In genomic region chr4:130295047-130295745, GRCm38 (mm10) we compare ENCODE assay signal across 9 mouse cellular contexts. TPM values are rescaled to one million over a fixed set of nuclear protein-coding genes. Genes with fewer than 3 reads are reported as not detected.
A peak's percentile ranks its signal among the peaks of the same experiment; 100 is the strongest.
DNase-seq lines count a peak whose midpoint lies in the region; ATAC-seq lines count a peak whose summit lies in the region.
"Had no signal": no experiment of that assay in that cellular context is flagged by ENCODE, and none has a peak within 500 bp of the region (broad histone marks: within the 10 kb centered on the region; RNA-seq: fewer than 3 reads in every experiment).

No protein-coding gene starts in this region.

- peaks cover 32% of the 10 kb centered on the region for H3K27me3 ChIP-seq in megakaryocyte, embryonic 14.5 days (replicated peaks)
- peaks cover 6% of the 10 kb centered on the region; the same call in 1 of the 2 replicates for H3K27me3 ChIP-seq in erythroblast, embryonic 14.5 days (ENCODE audit: control insufficient read depth)
- peaks cover 10% of the 10 kb centered on the region for H3K27me3 ChIP-seq in liver, embryonic 13.5 days

- H3K9me3 ChIP-seq in megakaryocyte, embryonic 14.5 days: no peaks in the 10 kb centered on the region
- H3K9me3 ChIP-seq in erythroblast, embryonic 14.5 days (ENCODE audit: control insufficient read depth, low read length): no peaks in the 10 kb centered on the region
- no peaks in the 10 kb centered on the region for H3K9me3 ChIP-seq in liver, embryonic 13.5 days (replicated peaks)

- peak overlapping the region; percentile 73 for H3K4me2 ChIP-seq in liver, embryonic 13.5 days

- H3K4me1 ChIP-seq in megakaryocyte, embryonic 14.5 days: peaks cover 32% of the 10 kb centered on the region
- peaks cover 76% of the 10 kb centered on the region for H3K4me1 ChIP-seq in erythroblast, embryonic 14.5 days (ENCODE audit: control insufficient read depth)
- H3K4me1 ChIP-seq in liver, embryonic 13.5 days (replicated peaks): peaks cover 64% of the 10 kb centered on the region

- H3K36me3 ChIP-seq in megakaryocyte, embryonic 14.5 days (replicated peaks; ENCODE audit: low read length): no peaks in the 10 kb centered on the region
- H3K36me3 ChIP-seq in erythroblast, embryonic 14.5 days (ENCODE audit: control insufficient read depth): no peaks in the 10 kb centered on the region; the same call in 1 of the 2 replicates
- no peaks in the 10 kb centered on the region for H3K36me3 ChIP-seq in liver, embryonic 13.5 days

- peak; percentile 79 for DNase-seq in liver, embryonic 13.5 days
- DNase-seq in spleen, postnatal 4 days (ENCODE audit: low spot score in 2 of 2): peak; percentile 85 to 87
- no peak for DNase-seq in cerebellum, adult 11 months

- peak overlapping the region; percentile 75 for H3K9ac ChIP-seq in liver, embryonic 13.5 days

- 41% methylated on average over 23 of the region's 23 CpGs for WGBS in liver, embryonic 13.5 days (ENCODE audit: insufficient replicate concordance)

- ATAC-seq in megakaryocyte, adult 5-6 weeks (ENCODE audit: poor library complexity, severe bottlenecking): no peak
- ATAC-seq in liver, embryonic 13.5 days (ENCODE audit: low read depth): peak; percentile 41
- no peak for ATAC-seq in activated CD4-positive, CD25-positive, alpha-beta regulatory T cell, adult 4 months
- ATAC-seq: forebrain, embryonic 16.5 days had no signal

- peak overlapping the region; percentile 2 for H3K4me3 ChIP-seq in megakaryocyte, embryonic 14.5 days (replicated peaks)
- H3K4me3 ChIP-seq in erythroblast, embryonic 14.5 days (replicated peaks): peak overlapping the region; percentile 62
- peak overlapping the region; percentile 44 for H3K4me3 ChIP-seq in liver, embryonic 13.5 days (replicated peaks)

- H3K27ac ChIP-seq in liver, embryonic 13.5 days: peak overlapping the region; percentile 97

RNA-seq across cellular contexts. Expression of gene Fabp3, which starts 13.2 kb away (rescaled TPM):
- polyA plus RNA-seq in megakaryocyte, embryonic 14.5 days (2012; ENCODE audit: insufficient read depth, low replicate concordance): 0.88 TPM in 1 of 2 replicates, not detected in the other
- not detected in 2 replicates for total RNA-seq in megakaryocyte, adult 5-6 weeks (2015)
- 0.28 and 0.33 TPM in 2 replicates for total RNA-seq in megakaryocyte, adult 5-6 weeks (2017)
- polyA plus RNA-seq in erythroblast, embryonic 14.5 days (2012): not detected in 2 replicates
- 1.5 and 2.8 TPM in 2 replicates for polyA plus RNA-seq in liver, embryonic 13.5 days (2015; fragmentation: Nextera tagmentation; extraction: Ambion mirVana)
- under 1 TPM in 1 of 2 experiments, not detected in 1; 0.42 TPM for polyA plus RNA-seq in activated CD4-positive, CD25-positive, alpha-beta regulatory T cell, adult 4 months (2017; shearing (Covaris generic))

RNA-seq across cellular contexts. Expression of gene Gm10570, which starts 13.3 kb away (rescaled TPM):
- 1.5 TPM in 1 of 2 replicates, not detected in the other for polyA plus RNA-seq in megakaryocyte, embryonic 14.5 days (2012; ENCODE audit: insufficient read depth, low replicate concordance)
- total RNA-seq in megakaryocyte, adult 5-6 weeks (2015): not detected in 2 replicates
- not detected in 2 replicates for total RNA-seq in megakaryocyte, adult 5-6 weeks (2017)
- not detected in 2 replicates for polyA plus RNA-seq in erythroblast, embryonic 14.5 days (2012)
- not detected in 2 replicates for polyA plus RNA-seq in liver, embryonic 13.5 days (2015; fragmentation: Nextera tagmentation; extraction: Ambion mirVana)
- not detected for polyA plus RNA-seq in activated CD4-positive, CD25-positive, alpha-beta regulatory T cell, adult 4 months (2017; shearing (Covaris generic))
- total RNA-seq: left cerebral cortex, postnatal 14 days had no signal

RNA-seq across cellular contexts. Expression of gene Serinc2, which starts 16.2 kb away (rescaled TPM):
- polyA plus RNA-seq in megakaryocyte, embryonic 14.5 days (2012; ENCODE audit: insufficient read depth, low replicate concordance): 0.39 TPM in 1 of 2 replicates, not detected in the other
- 0.16 and 0.27 TPM in 2 replicates for total RNA-seq in megakaryocyte, adult 5-6 weeks (2015)
- not detected in 2 replicates for total RNA-seq in megakaryocyte, adult 5-6 weeks (2017)
- polyA plus RNA-seq in erythroblast, embryonic 14.5 days (2012): not detected in 2 replicates
- polyA plus RNA-seq in liver, embryonic 13.5 days (2015; fragmentation: Nextera tagmentation; extraction: Ambion mirVana): 0.99 and 1.6 TPM in 2 replicates
- under 1 TPM; 0.61 to 0.92 TPM for polyA plus RNA-seq in activated CD4-positive, CD25-positive, alpha-beta regulatory T cell, adult 4 months (2017; shearing (Covaris generic))

Comparison
In these comparisons a context has a peak if more than half of its experiments do, and no peak if none do; other contexts are left out.
1. H3K4me3 ChIP-seq: peak in every context shown above with its lines; median percentile 62 in erythroblast, embryonic 14.5 days; 44 in liver, embryonic 13.5 days; 2 in megakaryocyte, embryonic 14.5 days.